Mouse (Mus musculus) C2C12 (cell line): ENCODE results near the gene Ap1s2.

Experiments used
- CTCF ChIP-seq: IDR thresholded peaks from one replicate; pipeline ENCODE4 v1.5.1; 2011; ENCODE audit not compliant: control insufficient read depth, insufficient read depth, insufficient read length
- MYOD1 ChIP-seq: IDR thresholded peaks from one replicate; pipeline ENCODE4 v1.6.1; 2011; ENCODE audit warnings: low read depth; ENCODE audit not compliant: control insufficient read depth, insufficient read length
- USF1 ChIP-seq: IDR thresholded peaks from one replicate; pipeline ENCODE4 v1.6.1; 2011; ENCODE audit warnings: low read depth, mild to moderate bottlenecking, control low read depth, moderate library complexity

GRCm38 (mm10) chrX:163951618-163952017, 42.8 kb downstream of the Ap1s2 start:
- TF ChIP-seq MYOD1: no peak
- no peak for TF ChIP-seq CTCF
- TF ChIP-seq USF1: no peak
